Mouse (Mus musculus) gastrocnemius, postnatal 14 days (tissue): ENCODE measurements around the gene Car10. TPM values are rescaled to one million over a fixed set of nuclear protein-coding genes. Genes with fewer than 3 reads are reported as not detected.

Experiments
- DNase-seq: peaks from one replicate; pipeline ENCODE4 v3.0.0; 2021; ENCODE audit warnings: mixed read lengths
- intact Hi-C: fragments of 180-260 bp; cut with DNase I; formaldehyde crosslinking; loops from one replicate; pipeline ENCODE4 v1.15.1; 2025; ENCODE audit warnings: low total_unique reads
- total RNA-seq, 2 experiments: library from RNA; stranded (reverse); gene quantifications; 2 replicates each; pipeline ENCODE4 v1.2.3; 2021

The Car10 gene
- total RNA-seq, 2 experiments from 2014 or later: 0.33 TPM; not detected in 1

GRCm38 (mm10) chr11:93144544-93144943 lies 46.7 kb downstream of the Car10 start:
- no peak for DNase-seq
- intact Hi-C loops: no loop called here

DNA sequence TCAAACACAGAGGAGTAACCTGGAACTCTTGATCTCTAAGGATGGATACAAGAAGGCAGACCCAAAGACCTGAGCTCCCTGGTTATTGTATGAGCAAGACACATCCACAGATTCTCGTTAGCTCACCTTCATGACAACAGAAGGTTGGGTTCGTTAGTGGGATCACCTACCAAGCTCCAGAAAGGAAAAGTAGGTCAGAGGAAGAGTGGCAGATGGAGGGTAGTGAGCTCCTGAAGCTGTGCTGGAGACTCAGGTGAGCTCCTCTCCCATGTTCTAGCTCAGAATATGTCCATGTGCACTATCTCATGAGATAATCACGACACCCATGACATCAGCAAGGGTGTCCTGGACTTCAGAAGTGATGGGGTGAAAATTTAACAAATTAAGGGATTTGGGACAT lies 57.1 kb downstream of the Car10 start:
- intact Hi-C loops: no loop called here
- no peak for DNase-seq

GRCm38 (mm10) chr11:93172430-93172829 lies 74.6 kb downstream of the Car10 start:
- intact Hi-C loops: no loop called here
- no peak for DNase-seq

DNA sequence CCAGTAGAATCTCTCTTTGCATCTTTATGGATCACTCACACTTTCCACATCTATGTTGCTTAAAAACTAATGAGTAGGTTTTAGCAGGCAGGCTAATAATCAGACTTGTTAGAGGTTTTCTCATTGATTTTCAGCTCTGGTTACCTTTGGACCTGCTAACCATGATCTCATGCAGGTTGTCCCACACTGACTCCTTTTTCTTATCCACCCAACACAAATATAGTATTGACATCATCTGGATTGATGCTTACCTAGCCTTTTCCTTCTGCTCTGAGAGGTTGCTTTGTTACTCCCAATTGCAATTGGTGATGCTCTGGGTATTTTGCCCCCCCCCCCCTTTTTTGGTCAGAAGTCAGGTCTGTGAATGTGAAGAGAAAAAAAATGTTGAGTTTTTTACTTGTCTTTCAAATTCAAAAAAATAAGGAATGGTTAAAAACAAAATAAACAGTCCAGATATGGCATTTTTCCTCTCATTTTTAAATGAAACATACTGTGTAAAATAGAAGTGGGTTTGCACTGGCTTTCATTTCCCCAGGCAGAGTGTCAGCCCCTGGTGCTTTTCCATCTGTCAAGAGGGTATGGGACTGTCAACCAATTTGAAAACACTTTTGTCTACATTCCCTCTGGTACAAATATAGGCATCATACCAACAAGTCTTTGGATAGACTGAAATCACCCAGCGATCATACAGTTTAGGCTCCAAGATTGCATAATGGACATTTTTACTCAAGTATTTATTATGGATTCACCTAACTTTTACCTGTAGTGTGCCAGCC lies 75.9 kb downstream of the Car10 start:
- DNase-seq: no peak
- intact Hi-C loops: no loop called here

DNA sequence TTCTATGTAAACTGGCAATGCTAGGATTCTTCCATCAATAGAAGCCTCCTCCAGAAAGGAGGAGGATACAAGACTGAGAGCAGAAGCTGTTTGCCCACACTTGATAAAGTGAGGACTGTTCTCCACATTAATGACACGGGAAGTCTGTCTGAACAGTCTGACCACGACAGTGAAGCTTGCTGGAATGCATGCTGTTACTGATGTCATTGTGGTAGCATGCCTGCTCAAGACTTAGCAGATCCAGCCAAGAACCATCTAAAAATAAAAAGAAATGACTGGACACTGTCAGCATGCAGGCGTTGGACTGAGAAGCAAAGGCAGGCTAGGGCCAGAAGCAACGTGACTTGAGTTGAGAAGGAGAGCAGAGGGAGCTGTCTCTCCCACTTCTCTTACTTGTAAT lies 87.6 kb downstream of the Car10 start:
- intact Hi-C loops: no loop called here
- no peak for DNase-seq

- no peak for DNase-seq
- intact Hi-C loops: no loop called here
Measured at GRCm38 (mm10) chr11:93186163-93186562, 88.3 kb downstream of the Car10 start.

DNA sequence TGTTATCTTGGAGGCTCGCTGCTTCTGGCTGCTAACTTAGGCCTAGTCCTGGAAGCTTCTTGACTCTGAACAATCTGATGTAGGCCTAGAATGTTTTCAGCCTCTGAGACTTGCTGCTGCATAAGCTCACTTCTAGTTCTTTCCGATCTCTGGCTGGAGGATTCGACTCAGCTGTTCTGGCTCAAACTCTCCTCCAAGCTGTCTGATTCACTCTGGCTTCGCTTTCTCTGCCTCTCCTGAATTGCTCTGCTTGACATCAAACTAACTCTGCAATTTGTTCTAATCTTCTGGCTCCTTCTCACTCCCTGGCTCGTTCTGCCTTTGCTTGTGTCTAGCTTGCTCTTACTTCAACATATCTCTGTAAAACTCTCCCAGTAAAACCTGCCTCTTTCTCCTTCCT lies 90.8 kb downstream of the Car10 start:
- intact Hi-C loops: no loop called here
- no peak for DNase-seq

DNA sequence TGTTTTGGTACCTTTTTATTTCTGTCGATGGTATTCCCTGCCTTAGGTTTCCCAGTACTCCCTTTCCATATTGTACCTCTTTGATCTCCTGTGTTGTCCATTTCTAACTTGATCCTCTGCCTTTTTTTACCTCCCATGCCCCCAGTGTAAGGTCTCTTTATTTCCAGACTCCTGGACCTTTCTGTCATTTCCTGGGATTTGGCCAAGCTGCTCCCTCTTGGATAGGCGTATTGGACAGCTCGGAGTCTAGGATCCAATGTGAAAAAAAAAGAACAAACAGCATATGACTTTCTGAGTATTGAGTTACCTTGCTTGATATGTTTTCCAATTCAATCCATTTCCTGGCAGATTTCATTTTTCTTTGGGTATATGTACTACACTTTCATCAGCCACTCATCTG lies 102.2 kb downstream of the Car10 start:
- intact Hi-C loops: no loop called here
- DNase-seq: no peak

GRCm38 (mm10) chr11:93217457-93217856 lies 119.6 kb downstream of the Car10 start:
- DNase-seq: no peak
- intact Hi-C loops: no loop called here

GRCm38 (mm10) chr11:93230057-93230456 lies 132.2 kb downstream of the Car10 start:
- intact Hi-C loops: no loop called here
- no peak for DNase-seq

- intact Hi-C loops: no loop called here
- no peak for DNase-seq
Measured at GRCm38 (mm10) chr11:93249771-93250265, 152.0 kb downstream of the Car10 start.

DNA sequence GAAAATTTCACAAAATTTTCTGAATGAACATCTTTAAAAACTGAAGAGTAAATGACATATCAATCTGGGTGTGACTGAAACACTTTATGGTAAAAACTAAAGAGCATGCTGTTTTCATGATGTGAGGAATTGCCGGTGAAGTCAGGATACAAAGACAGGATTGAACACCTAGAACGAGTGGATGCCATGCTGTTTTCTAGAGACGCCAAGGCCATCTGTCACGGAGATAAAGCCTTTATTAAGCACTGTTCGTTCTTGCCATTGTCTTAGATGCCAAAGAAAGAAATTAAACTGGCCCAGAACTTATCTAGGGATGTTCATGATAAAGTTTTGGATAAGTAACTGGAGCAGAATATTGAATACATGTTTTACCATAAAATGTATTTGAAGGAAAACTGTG lies 153.9 kb downstream of the Car10 start:
- DNase-seq: no peak
- intact Hi-C loops: no loop called here

DNA sequence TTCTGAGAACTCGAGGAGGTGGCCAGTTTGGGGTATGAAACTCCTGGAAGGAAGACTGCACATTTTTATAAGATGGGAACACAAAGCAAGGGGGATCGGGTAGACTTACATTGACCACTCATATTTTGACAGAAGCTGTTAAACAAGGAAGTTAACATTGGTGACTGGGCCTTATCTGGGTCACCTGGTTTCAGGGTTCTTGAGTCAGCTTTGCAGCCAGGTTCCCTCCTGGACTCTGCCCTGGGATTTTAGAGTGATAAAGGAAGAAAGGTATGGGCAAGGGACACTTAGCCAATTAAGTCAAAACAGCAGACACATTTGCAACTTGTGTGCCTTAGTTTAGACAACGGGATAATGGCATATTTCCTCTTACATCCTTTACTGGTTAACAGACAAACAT lies 166.2 kb downstream of the Car10 start:
- intact Hi-C loops: no loop called here
- DNase-seq: no peak

GRCm38 (mm10) chr11:93272016-93272415 lies 174.2 kb downstream of the Car10 start:
- intact Hi-C loops: no loop called here
- no peak for DNase-seq

DNA sequence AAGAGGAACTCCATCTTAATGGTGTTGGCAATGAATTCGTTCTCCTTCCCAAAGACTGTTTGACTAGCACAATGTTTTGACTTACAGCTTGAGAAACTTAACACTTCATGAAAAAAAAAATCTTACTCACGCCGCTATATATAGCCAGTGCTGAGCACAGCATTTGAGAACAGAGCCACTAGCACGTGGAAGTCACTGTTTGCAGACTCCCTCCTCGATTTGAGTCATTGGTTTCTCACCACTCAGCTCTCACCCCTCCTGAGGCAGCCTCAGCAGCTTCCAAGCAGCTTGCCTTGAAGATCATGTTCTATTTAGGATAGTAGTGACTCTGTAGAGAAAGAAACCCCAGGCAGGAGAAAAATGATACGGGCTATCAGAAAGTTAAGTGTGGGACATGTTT lies 176.1 kb downstream of the Car10 start:
- intact Hi-C loops: no loop called here

DNA sequence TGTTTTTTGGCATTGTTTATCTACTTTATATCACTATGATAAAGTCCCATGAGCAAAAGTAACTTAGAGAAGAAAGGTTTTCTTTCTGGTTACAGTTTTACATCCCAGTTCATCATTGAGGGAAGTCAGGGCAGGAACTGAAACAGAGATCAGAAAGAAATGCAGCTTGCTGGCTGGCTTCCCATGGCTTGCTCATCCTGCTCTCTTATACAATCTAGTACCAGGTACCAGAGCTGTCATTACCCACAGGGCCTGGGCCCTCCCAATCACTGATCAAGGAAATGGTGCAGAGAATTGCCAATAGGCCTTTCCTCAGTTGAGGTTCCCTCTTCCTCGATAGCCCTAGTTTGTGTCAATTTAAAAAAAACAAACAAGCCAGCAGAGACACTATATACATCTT lies 195.8 kb downstream of the Car10 start:
- intact Hi-C loops: no loop called here
- no peak for DNase-seq

More for the DNA sequence above, 176.1 kb downstream of the Car10 start:
- no peak for DNase-seq

DNA sequence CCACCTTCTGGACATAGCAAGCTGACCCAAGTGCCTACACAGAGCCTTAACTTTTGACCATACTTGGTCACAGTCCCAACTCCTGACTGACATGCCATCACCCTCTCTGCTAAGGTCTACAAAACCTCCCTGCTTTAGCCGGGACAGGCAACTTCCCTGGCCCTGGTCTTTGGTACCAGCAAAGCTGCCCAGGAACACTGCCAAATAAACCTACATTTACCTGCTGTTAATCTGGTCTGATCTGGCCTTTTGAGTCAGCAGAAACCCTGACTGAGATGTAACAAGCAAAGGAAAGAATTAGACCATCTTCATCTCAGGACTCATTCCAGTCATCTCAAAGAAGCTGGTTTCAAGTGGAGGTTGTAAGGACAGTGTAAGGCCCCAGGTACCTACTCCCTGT lies 212.2 kb downstream of the Car10 start:
- intact Hi-C loops: no loop called here
- DNase-seq: no peak

DNA sequence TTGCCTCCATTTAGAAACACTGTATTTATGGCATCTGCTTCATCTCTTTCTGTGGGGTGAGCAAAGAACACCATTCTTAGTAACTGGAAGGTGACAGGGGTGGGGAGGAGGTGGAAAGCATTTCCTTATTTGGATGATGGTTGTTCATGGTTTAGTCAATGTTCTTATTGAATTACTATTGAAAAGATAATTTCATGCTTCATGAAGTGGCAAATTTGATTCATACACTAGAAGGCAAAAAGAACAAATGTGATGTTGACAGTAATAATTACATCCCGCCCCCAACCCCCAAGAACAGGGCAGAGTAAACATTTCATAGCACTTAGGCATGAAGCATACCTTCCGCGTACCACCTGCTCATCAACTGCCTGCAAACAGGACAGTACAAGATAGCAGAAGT lies 239.9 kb downstream of the Car10 start:
- intact Hi-C loops: no loop called here
- DNase-seq: no peak

- intact Hi-C loops: no loop called here
- DNase-seq: no peak
Measured at GRCm38 (mm10) chr11:93343961-93344360, 246.1 kb downstream of the Car10 start.

DNA sequence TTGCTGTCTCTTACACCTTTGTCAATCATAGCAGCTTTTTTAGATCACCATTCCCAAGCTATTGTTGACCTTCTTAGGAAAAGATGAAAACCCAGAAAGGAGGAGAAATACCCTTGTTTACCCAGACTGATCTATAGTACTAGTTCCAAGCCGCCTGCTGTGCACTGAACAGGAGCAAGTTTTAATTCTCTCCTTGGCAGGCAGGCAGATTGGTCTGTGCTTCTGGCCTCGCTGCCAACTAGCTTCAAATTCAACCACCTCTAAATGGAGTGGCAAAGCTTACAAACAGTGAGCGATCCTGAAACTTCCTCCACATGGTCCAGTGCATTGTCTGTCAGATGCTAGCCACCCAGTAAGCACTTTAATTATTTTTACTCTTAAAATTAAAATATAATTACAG lies 247.0 kb downstream of the Car10 start:
- intact Hi-C loops: no loop called here
- DNase-seq: no peak

GRCm38 (mm10) chr11:93361576-93361975 lies 263.7 kb downstream of the Car10 start:
- intact Hi-C loops: no loop called here
- no peak for DNase-seq

DNA sequence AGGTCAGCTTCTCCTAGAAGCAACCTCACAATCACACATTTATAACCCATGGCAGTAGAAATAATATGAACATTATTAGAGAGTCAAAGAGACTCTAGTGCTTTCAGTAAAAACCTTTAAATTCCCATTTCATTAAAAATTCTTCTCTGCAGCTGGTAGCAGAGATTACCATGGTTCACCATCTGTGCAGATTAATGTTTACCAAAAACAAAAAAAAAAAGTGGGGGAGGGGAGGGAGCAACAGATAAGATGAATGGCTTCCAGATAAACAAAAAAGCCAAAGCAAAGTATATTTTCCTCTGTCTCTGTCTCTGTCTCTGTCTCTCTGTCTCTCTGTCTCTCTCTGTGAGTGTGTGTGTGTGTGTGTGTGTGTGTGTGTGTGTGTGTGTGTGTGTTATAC lies 266.3 kb downstream of the Car10 start:
- DNase-seq: no peak

More for the DNA sequence above, 266.3 kb downstream of the Car10 start:
- intact Hi-C loops: no loop called here
